Mouse (Mus musculus): ENCODE data around the gene Lrrc61.
"Not testable (repeated sequence)": the region's sequence is repeated elsewhere in the genome, so short reads cannot be mapped to it uniquely, and the experiment has no call there.

Lrrc61 gene

DNA sequence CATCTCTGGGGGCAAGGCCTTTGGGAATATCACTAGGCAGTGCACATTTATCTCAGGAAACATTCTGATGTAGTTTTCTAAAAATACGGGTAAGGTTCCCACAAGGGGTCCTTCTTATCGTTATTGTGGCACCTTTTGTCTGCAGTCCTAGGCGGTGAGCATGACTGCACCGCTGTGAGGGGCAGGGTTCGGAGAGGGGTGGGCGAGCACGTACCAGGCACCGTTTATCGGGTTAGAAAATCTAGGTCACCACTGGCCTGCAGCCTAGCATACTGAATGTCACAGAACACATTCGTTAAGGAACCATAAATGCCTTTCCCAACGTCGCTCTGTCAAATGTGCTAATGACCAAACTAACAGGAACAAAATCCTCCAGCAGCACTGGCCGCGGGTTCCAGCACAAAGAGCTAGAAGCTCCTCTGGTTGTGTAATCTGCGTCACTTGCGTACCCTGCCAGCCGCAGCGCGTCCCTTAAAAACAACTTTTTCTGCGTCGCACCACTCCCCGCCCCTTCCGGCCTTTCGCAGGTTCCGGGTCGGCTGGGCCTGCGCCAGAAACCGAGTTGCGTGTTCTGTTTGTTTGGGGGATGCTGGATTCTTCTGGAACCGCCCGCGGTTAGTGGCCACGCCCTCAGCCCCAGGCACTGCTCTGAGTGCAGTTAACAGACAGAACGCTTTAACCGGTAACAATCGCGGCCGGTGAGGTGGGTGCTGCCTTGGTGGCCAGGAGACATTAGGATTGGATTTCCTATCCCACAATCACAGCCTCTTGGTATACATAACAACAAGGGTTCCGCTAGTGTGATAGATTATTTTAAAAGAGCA is at the start of gene Lrrc61:
Gene Lrrc61, plus strand, starts transcription at position 517 of the 824 bp plus-strand sequence.
- DNase-seq (ENCODE audit: low spot score) = peak; percentile 93

DNA sequence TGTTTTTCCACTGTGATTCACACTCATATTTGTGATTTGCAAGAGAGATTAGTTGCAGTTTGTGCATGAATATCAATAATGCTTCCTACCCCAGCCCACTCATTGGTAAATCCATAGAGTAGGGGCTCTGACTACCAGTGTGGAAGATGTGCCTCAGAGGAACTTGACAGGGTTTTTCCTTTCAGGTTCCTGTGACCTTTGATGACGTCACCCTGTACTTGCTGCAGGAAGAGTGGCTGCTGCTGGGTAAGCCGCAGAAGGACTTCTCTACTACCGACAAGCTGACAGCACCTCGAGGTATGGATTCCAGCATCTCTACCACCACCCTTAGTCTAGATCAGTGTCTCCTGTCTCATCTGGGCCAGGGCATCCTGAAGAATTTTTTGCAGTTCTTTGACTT is 46.5 kb upstream of the Lrrc61 start:
- DNase-seq (ENCODE audit: low spot score) = no peak

DNA sequence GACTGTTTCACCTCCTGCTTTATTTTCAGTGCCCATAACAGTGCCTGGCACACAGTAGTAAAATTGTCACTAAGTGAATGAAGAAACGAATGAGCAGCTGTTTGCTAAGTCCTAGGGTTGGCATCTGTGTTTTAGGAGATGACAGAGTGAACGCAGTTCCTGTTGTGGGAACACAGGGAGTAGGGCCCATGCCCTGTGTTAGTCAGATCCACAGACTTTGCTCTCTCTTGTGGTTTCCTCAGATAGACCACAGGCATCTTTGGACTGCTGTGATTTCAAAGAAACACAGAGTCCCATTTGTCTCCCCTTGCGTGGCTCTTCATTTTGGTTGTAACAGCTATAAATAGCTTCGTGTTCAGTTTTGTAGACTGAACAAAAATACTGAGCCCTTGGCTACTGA is 44.2 kb upstream of the Lrrc61 start:
- DNase-seq (ENCODE audit: low spot score) = no peak

DNA sequence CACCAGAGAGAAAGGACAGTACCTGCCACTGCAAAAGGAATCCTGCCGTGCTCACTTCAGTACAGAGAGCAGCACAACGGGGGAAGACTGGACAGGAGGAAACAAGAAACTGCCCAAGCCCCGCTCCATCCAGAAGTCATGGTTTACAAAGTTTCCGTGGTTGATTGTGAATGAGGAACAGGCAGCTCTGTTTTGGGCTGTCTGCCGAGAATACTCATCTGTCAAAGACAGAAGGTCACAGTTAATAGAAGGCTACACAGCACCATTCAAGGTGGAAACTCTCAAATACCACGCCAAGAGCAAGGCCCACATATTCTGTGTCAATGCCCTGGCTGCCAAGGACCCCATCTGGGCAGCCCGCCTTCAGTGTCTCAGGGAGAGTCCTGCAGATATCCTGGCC is 42.7 kb upstream of the Lrrc61 start:
- DNase-seq (ENCODE audit: low spot score) = no peak

DNA sequence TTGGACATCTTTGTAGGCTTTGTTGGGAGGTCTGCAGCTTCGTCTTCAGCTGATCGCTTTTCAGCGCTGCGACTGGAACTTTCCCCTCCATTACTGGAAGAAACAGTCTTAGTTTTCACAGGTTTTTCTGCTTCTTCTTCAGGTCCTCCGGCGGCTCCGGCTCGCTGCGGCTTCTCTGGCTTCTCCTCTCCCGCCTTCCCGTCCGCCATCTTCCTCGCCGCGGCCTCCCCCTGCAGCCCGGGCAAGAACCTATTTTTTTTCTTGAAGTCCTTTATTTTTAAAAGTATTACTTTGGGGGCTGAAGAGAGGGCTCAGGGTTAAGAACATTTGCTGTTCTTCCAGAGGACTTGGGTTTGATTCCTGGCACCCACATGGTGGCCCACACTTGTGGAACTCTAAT is 29.7 kb upstream of the Lrrc61 start:
- DNase-seq (ENCODE audit: low spot score) = not testable (repeated sequence)

DNA sequence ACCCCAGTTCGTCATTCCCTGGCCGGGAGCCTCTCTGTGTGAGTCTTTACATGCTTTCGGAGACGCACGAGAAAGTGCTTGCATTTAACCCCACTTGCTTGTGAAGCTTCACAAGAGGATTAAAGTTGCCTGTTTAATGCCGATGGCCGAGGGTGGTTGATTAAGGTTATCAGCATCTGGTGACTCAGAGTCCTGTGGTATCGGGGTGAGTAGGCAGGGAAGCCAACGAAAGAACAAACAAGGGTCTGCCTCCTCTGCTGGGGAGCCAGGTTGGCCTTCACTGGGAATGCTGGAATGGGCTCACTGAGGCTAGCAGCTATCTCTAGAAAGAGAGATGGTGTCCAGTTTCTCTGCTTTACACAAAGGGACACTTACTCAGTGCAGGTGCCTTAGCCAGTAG is 26.7 kb upstream of the Lrrc61 start:
- no peak for DNase-seq (ENCODE audit: low spot score)

DNA sequence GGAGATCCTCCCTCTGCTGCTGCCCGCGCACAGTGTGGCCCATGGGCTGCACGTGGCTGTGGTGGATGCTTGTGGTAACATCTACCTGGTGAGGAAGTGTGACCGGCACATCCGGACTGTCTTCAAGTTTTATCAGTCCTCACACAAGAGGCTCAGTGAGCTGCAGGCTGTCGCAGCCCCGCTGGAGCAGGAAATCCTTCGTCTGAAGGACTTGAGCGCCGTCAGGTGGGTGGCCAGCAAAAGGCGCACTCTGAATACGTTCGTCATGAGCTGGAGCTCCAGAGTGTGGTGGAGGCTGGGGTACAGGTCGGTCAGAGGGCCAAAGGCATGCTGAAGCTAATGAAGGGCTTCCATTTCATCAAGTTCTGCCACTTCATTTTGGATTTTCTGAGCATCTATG is 25.3 kb upstream of the Lrrc61 start:
- DNase-seq (ENCODE audit: low spot score) = no peak

DNA sequence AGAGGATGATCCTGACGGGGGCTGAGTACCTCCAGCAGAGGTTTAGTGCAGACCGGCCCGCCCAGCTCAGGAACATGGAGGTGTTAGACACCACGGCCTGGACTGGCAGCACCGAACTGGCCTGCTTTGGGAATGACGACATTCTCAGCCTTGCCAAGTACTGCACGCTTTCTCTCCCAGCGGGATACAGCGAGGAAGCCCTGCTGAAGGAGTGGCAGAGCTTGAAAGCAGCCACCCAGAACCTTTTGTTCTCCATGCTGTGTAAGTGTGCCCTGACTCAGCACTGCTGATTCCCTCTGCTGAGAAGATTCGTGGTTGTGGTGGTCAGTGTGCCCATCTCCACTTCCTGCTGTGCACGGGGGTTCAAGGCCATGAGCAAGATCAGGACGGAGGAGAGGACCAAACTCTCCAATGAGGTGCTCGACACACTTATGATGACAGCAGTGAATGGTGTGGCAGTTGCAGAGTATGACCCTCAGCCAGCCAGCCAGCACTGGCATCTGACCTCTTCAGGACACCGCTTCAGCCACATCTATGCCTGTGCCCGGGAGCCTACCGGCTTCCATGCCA is 24.6 kb upstream of the Lrrc61 start:
- no peak for DNase-seq (ENCODE audit: low spot score)

DNA sequence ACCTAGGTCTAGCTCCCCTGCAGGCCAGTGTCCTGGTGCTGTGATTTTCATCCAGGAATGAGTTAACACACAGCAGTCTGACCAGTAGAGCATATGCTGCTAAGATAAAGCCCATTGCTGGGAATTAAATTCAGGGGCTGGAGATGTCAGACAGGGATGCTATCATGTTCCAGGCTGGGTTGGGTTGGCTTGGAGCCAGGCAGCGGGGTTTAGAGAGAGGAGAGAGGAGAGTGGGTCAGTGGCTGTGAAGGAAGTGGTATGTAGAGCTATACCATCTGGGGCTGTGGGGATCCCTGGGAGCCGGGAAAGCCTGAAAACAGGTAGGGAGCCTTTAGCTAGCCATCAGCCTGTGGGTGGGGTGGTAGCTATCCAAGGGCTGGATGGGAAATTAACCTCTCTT is 23.7 kb upstream of the Lrrc61 start:
- peak; percentile 55 for DNase-seq (ENCODE audit: low spot score)

DNA sequence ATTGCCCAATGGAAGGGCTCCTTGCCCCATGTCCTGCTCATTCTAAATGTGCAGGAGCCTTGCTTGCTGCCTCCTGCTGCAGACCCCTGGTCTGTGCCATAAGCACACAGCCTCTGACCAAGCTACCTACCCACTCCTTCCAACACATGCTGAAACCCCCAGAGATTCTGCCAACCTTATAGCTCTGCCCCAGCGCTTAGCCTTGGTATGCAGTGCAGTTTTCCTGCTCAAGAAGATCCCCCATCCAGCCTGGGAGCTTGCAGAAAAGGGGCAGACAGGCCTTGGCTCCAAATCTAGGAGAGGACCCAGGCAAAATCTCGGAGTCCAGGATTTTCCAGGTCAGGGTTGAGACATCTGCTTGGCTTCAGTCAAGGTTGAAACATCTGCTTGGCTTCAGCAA is 21.1 kb upstream of the Lrrc61 start:
- DNase-seq (ENCODE audit: low spot score) = no peak

DNA sequence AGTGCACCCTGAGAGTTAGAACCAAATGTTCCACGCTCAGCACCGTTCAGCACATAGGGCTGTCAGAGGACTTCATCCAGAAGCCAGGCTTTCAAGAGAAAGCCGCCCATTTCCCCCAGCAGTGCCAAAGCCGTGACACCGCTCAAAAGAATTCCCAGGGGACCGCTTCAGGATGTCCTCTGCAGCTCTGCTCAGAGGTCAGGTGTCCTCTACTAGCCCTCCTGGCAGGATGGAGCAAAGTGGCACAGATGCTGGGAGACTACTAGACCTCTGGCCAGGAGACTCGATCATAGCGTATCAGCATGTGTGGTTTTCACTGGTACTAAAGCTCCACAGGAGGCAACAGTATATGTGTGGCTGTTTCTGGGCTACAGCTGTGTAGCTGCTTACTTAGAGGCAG is 19.7 kb upstream of the Lrrc61 start:
- no peak for DNase-seq (ENCODE audit: low spot score)

DNA sequence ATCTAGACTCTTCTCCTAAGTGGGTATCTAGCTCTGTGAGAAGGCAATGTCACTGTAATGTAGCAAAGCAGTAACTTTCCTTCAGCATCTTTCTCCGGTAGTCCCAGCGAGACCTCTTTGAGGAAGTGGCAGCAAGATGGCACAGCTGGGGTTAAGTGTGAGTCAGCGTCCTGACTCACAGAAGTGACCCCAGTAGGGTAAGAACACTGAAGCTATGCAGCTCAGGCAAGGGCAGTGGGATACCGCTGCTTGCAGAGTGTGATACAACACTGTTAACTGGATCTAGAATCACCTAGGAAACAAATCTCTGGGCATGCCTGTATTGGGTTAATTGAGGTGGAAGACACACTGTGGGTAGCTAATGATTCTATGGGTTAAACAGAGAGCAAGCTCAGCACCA is 18.5 kb upstream of the Lrrc61 start:
- DNase-seq (ENCODE audit: low spot score) = no peak

DNA sequence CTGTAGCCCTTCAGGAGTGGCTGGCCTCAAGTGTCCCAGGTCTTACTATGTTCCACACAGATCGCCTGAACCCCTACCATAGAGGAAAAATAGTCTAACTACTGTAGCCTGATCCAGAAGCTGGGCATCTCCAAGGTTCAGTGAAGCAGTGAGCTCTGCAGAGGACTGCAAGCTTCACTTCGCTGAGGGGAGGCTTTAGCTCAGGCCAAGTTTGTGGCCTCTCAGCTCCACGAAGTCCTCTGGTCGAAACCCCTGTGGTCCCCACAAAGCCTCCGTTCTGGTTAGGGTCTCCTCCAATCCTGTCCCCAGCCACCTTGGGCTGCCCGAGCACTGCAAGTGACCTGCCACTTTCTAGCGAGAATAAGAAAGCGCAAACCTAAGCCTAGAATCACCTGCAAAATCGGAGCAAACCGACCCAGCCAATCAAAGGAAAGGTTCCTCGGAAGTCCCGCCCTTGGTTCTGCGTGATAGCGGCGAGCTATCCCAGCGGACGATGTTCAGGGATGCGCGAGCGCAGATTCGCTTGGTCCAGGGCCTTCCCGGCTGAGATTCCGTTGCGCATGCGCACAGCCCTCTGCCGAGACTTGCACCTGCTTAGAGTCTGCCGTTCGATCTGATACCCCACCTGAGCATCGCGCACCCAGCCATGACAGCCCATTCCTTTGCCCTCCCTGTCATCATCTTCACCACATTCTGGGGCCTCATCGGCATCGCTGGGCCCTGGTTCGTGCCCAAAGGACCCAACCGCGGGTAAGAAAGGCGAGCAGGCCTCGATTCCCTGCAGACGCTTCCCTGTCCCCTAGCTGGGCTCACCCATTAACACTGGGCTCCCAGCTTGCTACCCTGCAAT is 17.3 kb upstream of the Lrrc61 start, which contains the start of gene Atp6v0e2:
Gene Atp6v0e2, plus strand, starts transcription at position 511 of the 850 bp plus-strand sequence.
- DNase-seq (ENCODE audit: low spot score) = peak; percentile 92

DNA sequence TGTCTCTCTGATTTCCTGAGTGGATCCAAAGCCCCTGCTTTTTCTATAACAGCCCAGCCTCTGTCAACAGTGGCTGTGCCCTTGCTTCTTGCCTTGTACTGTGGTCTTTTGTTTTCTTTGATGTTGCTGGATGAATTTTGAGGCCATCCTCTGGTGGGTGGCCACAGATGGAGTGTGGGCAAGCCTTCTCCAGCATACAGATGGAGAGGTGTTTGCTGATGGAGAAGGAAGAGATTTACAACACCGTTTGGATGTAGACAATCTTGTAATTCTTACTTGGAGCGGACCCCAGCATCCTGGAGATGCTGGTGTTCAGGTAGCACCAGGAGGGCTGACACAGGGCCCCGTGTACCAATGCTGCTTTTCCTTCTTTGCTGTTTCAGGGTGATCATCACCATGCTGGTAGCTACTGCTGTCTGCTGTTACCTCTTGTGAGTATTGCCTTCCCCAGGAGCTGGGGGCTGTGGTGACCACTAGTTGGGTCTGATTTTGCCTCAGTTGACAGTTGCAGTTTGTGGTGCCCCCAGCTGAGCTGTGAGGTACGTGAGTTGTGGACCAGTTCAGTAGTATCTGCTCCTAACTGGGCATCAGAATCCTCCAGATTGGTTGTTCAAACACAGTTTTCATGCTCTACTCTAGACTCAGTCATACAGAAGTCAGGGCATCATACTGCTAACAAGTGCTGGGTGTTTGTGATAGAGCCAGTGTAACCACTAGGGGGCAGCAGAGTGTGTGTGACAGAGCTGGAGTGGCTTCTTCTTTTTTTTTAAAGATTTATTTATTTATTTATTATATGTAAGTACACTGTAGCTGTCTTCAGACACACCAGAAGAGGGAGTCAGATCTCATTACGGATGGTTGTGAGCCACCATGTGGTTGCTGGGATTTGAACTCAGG is 15.5 kb upstream of the Lrrc61 start:
- DNase-seq (ENCODE audit: low spot score) = peak; percentile 84

DNA sequence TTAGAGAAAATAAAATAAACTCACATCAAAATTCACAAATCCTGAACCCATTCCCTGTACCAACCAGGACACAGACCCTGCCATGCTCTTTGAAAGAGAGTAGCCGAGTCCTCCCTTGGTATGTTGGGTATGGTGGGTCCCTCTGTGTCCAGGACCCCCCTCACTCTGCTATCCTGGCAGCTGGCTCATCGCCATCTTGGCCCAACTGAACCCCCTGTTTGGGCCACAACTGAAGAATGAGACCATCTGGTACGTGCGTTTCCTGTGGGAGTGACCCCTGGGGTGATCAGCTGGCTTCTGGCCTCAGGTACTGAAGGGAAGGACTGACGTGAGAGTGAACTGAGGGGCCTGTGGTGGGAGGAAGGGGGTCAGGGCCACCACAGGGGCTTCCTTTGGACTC is 14.7 kb upstream of the Lrrc61 start:
- no peak for DNase-seq (ENCODE audit: low spot score)

DNA sequence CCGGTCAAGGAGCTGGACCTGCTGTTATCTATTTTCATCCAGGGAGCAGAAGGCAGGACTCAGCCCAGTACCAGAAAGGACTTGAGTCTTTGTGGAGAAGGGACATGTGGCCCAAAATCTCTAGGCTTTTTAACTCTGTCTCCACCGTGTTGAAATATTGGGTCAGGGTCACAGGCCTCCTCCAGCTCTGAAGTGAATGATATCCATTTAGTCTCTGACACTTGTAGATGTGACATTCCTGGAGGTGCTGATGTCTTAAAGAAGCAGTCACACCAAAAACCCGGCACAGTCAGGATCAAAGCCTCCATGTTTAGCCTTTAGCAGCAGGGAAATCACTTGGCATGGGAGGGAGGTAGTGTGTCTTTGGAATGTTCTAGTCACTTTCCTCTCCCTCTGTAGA is 13.9 kb upstream of the Lrrc61 start:
- no peak for DNase-seq (ENCODE audit: low spot score)

DNA sequence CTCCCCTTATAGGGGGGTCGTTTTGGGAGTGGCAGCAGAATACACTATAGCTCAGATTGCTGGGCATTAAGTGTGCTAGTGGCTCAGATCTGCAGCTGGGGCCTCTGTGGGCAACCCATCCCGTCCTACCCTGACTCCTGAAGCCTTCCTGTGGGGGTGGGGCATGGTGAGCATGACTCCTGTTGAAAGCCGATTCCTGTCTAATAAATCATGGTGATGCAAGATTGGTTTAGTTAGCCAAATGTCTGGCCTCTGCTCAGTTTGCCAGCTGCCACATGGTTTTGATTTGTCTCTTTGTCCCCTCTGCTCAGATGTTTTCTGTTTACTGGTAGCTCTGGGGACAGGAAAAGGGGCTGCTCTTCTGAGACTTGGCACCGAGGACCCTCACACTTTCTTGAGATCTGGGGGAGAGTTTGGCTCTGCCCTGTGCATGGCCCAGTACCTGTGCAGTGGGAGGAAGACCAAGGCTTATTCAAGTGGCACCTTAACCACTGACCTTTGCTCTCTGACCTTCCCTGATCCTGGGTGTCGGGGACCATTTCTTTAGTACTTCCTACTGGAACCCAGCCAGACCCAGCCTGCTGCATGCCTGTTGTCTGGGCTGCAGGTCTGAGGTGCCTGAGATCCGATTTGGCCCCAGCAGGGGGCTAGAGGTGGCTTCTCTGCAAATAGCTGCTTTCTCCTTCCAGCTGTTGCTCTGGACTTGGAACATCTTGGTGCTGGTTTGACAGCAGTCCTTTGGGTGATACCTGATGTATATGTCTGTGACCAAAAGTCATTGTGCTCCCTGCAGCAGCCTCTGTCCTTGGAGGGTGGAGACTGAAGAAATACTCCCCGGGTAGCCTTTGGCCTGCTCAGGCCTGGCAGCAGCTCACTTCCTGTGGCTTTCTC is 12.8 kb upstream of the Lrrc61 start:
- DNase-seq (ENCODE audit: low spot score) = peak; percentile 83

DNA sequence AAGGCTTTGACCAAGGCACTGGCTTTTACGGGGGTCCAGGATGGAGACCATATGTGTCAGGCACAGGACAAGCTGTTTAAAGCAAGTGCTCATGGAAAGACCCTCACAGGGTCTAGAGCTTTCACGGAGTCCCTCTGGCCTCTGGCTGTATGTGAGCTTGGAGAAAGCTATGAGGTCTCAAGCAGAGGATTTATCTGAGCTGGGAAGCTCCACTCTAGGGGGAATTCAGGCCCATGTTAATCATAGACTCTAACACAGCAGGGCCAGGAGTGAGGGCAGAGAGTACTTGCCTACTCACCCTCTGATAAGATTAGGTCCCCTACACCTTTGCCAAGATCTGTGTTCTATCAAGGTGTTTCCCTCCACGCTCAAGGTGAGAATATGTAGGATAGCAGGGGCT is 12.0 kb upstream of the Lrrc61 start:
- DNase-seq (ENCODE audit: low spot score) = no peak

DNA sequence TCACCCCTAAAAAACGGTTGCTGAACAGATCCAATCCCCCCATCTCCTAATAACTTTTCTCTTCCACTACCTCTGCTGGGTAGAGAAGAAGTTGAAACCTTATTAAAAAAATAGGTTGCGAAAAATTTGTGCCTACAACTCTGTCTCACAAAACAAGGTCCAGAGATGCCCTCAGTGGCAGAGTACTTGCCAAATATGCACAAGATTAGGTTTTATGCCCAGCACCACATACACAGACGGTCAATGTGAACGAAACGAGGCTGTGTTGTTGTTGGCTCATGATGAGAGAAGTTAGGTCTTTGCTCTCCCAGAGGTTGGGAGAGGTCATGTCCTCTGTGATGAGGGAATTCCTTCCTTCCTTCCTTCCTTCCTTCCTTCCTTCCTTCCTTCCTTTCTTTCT is 9.3 kb upstream of the Lrrc61 start:
- DNase-seq (ENCODE audit: low spot score) = no peak

DNA sequence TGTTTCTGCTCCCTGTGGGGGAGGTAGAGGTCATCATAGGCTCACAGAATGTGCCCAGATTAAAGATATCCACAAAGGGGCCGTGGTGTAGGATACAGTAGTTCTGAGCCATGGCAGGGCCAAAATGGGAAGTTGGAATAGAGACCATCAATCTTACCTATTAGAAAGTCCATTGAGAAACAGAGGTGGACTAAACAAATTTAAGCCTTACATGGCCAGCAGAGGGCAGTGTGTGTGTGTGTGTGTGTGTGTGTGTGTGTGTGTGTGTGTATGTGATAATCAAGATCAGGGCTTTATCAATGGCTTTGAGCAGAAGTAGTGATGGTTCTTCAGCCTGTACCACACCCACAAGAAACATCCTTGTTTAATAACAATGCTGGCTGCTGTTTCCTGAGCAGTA is 8.3 kb upstream of the Lrrc61 start:
- no peak for DNase-seq (ENCODE audit: low spot score)

DNA sequence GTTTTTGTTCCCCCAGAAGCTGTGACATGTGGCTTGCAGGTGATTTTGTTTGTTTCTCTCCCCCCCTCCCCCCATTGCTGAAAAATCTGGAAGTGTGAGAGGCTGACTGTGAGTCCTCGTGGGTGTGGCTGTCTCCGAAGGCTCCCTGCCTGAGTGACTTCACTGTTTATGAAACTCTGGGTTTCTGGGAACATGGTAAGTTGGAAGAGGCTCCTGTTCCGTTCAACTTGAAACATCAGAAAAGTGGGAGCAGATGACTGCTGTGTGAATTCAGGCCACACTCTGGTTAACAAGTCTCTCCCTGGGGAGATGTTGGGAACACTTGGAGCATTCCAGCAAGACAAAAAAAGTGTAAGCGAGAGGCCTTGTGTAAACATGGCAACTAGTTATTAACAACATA is 7.7 kb upstream of the Lrrc61 start:
- no peak for DNase-seq (ENCODE audit: low spot score)
